Mouse (Mus musculus) effector memory CD4-positive, alpha-beta T cell, adult 5 months (primary cell): Measurements from ENCODE around the gene Rpl27. TPM values are rescaled to one million over a fixed set of nuclear protein-coding genes. Genes with fewer than 3 reads are reported as not detected.

Experiments
- polyA plus RNA-seq: library from polyadenylated mRNA; unstranded; fragments of 100-300 nt; shearing (Covaris generic); gene quantifications from one replicate; pipeline ENCODE4 v1.2.1, GENCODE M21; 2017

The Rpl27 gene
- polyA plus RNA-seq = 282 TPM

DNA sequence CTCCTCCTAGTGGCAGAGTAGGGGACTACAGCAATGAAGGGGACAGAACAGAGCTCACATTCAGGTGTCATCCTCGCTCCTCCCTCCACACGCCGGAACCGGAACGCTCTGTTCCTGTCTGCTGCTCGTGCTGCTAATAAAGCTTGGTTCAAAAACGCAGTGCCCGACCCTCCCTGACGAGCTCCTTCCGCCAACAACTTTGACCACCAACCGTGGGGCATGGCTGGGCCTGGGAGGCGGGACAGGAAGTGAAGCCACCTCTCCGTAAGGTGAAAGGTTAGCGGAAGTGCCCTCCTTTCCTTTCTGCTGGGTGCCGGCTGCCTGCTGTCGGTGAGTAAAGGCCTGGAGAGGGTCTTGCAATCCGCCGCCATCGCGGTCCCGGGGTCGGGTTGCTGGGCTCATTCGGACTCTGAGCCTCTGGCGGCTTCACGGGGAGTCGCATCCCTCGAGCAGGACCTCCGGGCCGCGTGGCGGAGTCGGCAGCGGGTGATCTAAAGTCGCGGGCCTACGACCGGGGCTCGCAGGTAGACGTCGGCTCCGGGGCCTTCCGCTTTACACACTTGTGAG lies at the start of gene Rpl27:
Rpl27 (plus strand) TSS at position 172 of the 567 bp plus-strand sequence.

GRCm38 (mm10) chr11:101417101-101417855 lies 24.8 kb upstream of the Rpl27 start, which contains the start of gene Aarsd1:
TSS of gene Aarsd1 (minus strand) at chr11:101417615.

GRCm38 (mm10) chr11:101424105-101424851 lies 17.8 kb upstream of the Rpl27 start, which contains the start of gene Gm27029:
TSS of gene Gm27029 (minus strand) at chr11:101424796.

GRCm38 (mm10) chr11:101424925-101425813 lies 16.9 kb upstream of the Rpl27 start, which contains the start of the genes Rundc1 and Ptges3l:
TSS of gene Rundc1 (plus strand) at chr11:101425085.
TSS of gene Ptges3l (minus strand) at chr11:101425333.

DNA sequence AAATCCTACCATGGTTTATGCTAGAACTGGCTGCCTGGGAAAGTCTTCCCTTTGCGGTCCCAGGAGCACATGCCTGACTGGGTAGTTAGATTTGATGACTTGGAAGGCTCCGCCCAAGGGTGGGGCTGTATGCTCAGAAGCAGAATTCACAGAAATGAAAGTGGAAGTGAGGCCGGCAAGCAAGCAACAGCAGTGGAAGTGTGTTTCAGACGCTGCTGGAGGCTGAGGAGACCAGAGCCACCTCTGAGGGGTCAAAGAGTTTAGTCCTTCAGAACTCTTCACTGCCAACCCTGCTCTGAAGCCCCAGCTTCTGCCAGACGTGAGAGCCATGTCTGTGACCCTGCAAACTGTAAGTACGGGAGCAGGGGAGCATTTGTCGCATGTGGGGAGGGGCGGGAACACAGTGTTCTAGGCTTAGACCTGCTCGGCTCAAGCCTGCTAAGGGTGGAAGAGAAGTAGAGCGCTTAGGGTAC lies 6.2 kb downstream of the Rpl27 start, which contains the start of gene Ifi35:
Ifi35 (plus strand) TSS at position 134 of the 473 bp plus-strand sequence.

GRCm38 (mm10) chr11:101464211-101465100 lies 22.4 kb downstream of the Rpl27 start, which contains the start of gene Rnd2:
TSS of gene Rnd2 (plus strand) at chr11:101464999.

DNA sequence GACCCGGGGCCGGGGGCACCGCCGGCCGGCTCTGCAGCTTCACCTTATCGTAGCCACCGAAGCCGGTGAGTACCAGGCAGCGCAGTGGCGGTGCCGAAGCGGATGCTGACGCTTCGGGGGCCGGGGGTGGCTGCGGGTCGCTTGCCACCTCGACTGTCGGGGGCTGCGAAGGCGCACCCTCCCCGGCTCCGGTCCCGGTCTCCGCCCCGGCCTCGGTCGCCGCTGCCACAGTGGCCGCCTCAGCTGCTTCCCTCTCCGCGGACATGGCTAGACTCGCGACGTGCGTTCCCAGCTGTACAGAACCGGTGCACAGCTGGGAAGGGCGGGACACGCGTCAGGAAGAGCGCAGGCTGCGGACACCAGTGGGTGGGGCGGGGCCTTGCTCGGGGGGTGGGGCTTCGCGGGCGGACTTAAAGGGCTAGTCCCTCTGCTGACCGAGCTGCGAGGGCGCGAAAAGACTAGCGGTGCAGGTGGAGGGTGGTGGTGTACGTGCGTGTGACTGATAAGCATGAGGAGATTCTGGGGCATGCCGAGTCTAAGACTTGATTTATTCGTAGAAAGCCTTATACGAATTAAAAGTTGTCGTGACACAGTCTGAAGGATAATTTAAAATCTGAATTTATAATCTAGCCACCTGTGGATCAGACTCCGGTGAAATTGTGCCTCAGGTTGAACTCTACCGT lies 23.9 kb downstream of the Rpl27 start, which contains the start of gene Vat1:
Vat1 (minus strand) TSS at position 362 of the 683 bp plus-strand sequence.

Other genes starting within 250 kb of the Rpl27 start
- gene Ezh1, start 215.8 kb upstream of the Rpl27 start, polyA plus RNA-seq = 82.5 TPM
- not detected for gene Ramp2, start 196.3 kb upstream of the Rpl27 start, polyA plus RNA-seq
- 78.1 TPM for gene Vps25, start 188.6 kb upstream of the Rpl27 start, polyA plus RNA-seq
- 0.62 TPM for gene Wnk4, start 181.7 kb upstream of the Rpl27 start, polyA plus RNA-seq
- gene Cntd1, start 163.3 kb upstream of the Rpl27 start, polyA plus RNA-seq = not detected
- gene Coa3, start 163.2 kb upstream of the Rpl27 start, polyA plus RNA-seq = 41.6 TPM
- 194 TPM for gene Becn1, start 140.0 kb upstream of the Rpl27 start, polyA plus RNA-seq
- gene Psme3, start 126.1 kb upstream of the Rpl27 start, polyA plus RNA-seq = 157 TPM
- gene Aoc2, start 117.2 kb upstream of the Rpl27 start, polyA plus RNA-seq = 3.6 TPM
- not detected for gene Aoc3, start 111.7 kb upstream of the Rpl27 start, polyA plus RNA-seq
- not detected for gene G6pc, start 74.7 kb upstream of the Rpl27 start, polyA plus RNA-seq
- gene Aarsd1, start 24.7 kb upstream of the Rpl27 start, polyA plus RNA-seq = 28.2 TPM
- 1.2 TPM for gene Gm27029, start 17.5 kb upstream of the Rpl27 start, polyA plus RNA-seq
- gene Rundc1, start 17.2 kb upstream of the Rpl27 start, polyA plus RNA-seq = 29.7 TPM
- gene Ptges3l, start 17.0 kb upstream of the Rpl27 start, polyA plus RNA-seq = 4.1 TPM
- 106 TPM for gene Ifi35, start 6.1 kb downstream of the Rpl27 start, polyA plus RNA-seq
- gene Rnd2, start 22.7 kb downstream of the Rpl27 start, polyA plus RNA-seq = 0.36 TPM
- gene Vat1, start 23.9 kb downstream of the Rpl27 start, polyA plus RNA-seq = 0.80 TPM
- 2.3 TPM for gene Brca1, start 109.7 kb downstream of the Rpl27 start, polyA plus RNA-seq
- 134 TPM for gene Nbr1, start 109.9 kb downstream of the Rpl27 start, polyA plus RNA-seq
- 9.4 TPM for gene Tmem106a, start 139.9 kb downstream of the Rpl27 start, polyA plus RNA-seq
- not detected for gene Gm11634, start 157.0 kb downstream of the Rpl27 start, polyA plus RNA-seq
- 41.2 TPM for gene Rdm1, start 184.9 kb downstream of the Rpl27 start, polyA plus RNA-seq
- gene Arl4d, start 223.2 kb downstream of the Rpl27 start, polyA plus RNA-seq = 4.8 TPM